Mouse (Mus musculus): ENCODE measurements around the gene Myo15. TPM values are rescaled to one million over a fixed set of nuclear protein-coding genes. Genes with fewer than 3 reads are reported as not detected.

Gene Myo15
- polyA plus RNA-seq, 1 experiment, result 0.20 TPM

- no peak for DNase-seq (ENCODE audit: extremely low spot score in 1 of 2, low spot score in 1 of 2)
Measured at GRCm38 (mm10) chr11:60495692-60496091, 26.6 kb downstream of the Myo15 start.

DNA sequence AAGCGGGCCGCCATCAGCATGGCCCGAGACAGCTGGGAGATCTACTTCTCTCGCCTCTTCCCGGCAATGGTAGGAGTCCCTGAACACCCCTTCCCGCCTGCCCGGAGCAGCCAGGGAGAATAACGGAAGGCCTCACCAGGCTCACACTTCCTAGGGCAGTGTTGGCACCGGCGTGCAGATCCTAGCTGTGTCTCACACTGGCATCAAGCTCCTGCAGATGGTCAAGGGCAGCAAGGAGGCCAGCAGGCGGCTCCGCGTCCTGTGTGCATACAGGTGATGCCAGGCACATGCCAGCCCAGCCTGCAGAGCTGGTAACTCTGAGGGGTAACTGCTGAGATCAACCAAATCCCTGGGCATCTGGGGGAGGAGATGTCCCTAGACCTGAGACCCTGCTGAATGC lies 38.1 kb downstream of the Myo15 start:
- DNase-seq (ENCODE audit: extremely low spot score in 1 of 2, low spot score in 1 of 2), result no peak

GRCm38 (mm10) chr11:60508950-60509349 lies 39.8 kb downstream of the Myo15 start:
- DNase-seq (ENCODE audit: extremely low spot score in 1 of 2, low spot score in 1 of 2), result no peak

GRCm38 (mm10) chr11:60509500-60509899 lies 40.4 kb downstream of the Myo15 start:
- DNase-seq (ENCODE audit: extremely low spot score in 1 of 2, low spot score in 1 of 2), result no peak

DNA sequence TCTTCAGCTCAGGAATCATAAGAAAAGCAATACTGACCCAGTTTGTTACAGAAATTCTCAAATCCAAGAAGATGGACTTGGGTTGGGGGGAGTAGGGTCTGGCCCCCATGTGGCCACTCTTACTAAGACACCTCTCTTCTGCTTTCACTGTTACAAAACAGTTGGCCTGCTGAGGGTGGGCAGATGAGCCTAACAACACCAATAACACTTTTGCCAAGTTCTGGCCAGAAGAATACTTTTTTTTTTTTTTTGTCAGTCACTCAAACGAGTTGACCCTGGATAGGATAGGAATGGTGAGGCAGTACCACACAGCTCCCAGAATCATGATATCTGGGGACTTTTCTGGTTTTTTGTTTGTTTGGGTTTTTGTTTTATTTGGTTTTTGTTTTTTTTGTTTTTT lies 42.8 kb downstream of the Myo15 start:
- DNase-seq (ENCODE audit: extremely low spot score in 1 of 2, low spot score in 1 of 2), result no peak

- DNase-seq (ENCODE audit: extremely low spot score in 1 of 2, low spot score in 1 of 2), result no peak
Measured at GRCm38 (mm10) chr11:60512520-60512919, 43.4 kb downstream of the Myo15 start.

DNA sequence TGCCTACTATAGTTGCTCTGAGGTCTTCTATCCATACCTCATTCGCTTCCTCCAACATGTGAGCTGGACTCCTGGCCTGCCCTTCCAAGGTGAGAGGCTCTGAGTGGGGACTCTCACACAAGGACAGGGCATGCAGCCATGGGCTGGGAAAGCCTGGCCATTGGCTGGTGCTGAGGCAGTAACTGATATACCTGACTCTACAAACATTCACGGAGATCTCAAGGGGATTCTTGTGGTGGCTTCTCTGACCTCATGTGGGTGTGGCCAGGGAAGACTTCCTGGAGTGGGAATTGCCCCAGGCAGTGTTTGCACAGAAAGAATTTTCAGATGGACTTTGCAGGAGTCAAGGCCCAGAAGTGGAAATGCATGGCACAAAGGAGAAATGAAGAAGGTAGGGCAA lies 45.8 kb downstream of the Myo15 start:
- no peak for DNase-seq (ENCODE audit: extremely low spot score in 1 of 2, low spot score in 1 of 2)

DNA sequence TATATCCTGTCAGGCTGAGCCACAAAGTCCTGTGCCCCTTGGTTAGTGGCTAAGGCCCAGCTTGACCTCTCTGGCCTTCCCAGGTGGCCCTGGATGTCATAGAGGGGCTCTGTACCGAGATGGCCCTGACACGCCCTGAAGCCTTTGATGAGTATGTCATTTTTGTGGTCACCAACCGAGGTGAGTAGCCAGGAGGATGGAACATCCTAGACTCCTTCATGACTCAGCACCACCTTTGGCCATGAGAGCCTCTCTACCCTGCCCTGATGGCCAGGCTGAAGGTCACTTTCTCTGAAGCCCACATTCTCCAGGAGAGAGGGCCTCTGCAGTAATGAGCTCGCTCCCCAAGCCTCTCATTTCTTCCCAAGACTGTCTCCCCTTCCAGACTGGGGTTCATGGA lies 49.2 kb downstream of the Myo15 start:
- no peak for DNase-seq (ENCODE audit: extremely low spot score in 1 of 2, low spot score in 1 of 2)

- DNase-seq (ENCODE audit: extremely low spot score in 1 of 2, low spot score in 1 of 2), result no peak
Measured at GRCm38 (mm10) chr11:60522027-60522426, 52.9 kb downstream of the Myo15 start.

DNA sequence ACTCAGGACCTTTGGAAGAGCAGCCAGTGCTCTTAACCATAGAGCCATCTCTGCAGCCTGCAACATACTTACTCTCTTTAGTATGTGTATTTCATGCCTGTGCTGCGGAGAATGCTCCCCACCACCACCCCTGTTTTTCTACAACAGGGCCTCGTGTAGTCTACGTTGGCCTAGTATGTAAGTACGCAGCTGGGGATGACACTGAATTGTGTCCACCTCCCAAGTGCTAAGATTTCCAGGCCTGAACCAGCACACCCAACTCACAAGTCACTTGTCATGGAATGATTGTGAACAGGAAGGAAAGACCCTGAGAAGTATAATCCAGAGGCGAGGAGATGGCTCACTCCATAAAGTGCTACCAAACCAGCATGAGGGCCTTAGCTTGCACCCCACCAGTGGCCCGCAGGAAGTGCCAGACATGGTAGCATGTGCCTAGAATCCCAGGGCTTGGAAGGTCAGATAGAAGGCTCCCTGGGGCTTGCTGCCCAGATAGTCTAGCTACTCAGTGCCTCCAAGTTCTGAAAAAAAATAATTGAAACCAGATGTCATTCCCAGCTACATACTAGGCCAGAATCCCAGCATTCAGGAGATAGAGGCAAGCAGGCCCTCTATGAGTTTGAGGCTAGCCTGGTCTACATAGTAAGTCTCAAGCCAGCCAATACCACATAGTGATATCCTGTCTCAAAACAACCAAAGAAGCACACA lies 53.7 kb downstream of the Myo15 start:
- no peak for DNase-seq (ENCODE audit: extremely low spot score in 1 of 2, low spot score in 1 of 2)

DNA sequence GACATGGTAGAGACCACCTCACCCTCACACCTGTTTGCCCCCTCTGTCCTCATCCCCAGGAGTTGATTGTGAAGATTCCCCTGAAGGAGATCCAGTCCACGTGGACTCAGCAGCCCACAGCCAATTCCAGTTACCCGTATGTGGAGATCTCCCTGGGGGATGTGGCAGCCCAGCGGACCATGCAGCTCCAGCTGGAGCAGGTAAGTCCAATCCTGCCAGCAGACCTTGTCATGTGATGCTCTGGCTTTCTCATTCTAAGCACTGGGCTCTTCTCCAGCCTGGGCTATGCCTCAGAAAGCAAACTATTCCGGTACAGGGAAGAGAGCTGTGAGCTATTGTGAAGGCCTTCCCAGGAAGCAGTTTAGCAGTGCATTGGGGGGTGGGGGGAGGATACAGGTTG lies 57.3 kb downstream of the Myo15 start:
- no peak for DNase-seq (ENCODE audit: extremely low spot score in 1 of 2, low spot score in 1 of 2)

- DNase-seq (ENCODE audit: extremely low spot score in 1 of 2, low spot score in 1 of 2), result no peak
Measured at GRCm38 (mm10) chr11:60535676-60536075, 66.5 kb downstream of the Myo15 start.

GRCm38 (mm10) chr11:60536180-60536858 lies 67.2 kb downstream of the Myo15 start, which contains the start of gene Alkbh5:
Gene Alkbh5 (plus strand): TSS chr11:60536381.
- DNase-seq (ENCODE audit: extremely low spot score in 1 of 2, low spot score in 1 of 2), result peak in 1 of 2 experiments; percentile 48

DNA sequence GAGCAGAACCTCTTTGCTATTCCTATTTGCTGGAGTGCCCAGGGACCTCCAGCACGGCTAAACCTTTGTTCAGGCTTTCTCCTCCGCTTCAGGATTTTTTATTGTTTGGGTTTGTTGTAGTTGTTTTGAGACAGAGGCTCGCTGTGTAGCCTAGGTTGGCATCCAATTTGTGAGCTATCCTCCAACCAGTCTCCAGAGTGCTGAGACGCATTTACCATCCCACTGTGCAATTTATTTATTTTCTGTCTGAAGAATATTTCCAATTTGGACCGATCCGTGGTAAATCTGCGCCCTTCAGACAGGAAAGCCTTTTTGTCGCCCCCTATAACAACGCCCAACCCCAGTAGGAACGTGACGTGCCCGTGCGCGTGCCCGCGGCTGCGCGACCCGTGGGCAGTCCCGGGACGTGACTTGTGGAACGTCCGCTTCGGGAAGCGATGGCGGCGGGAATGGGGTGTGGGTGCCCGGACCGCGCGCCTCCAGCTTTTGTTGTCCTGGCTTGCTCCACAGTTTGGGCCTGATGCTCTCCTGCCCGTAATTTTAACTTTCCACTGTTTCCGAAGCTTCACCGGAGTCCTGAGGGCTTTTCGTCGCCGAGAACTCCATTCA lies 67.8 kb downstream of the Myo15 start:
- peak in 1 of 2 experiments; percentile 92 for DNase-seq (ENCODE audit: extremely low spot score in 1 of 2, low spot score in 1 of 2)

DNA sequence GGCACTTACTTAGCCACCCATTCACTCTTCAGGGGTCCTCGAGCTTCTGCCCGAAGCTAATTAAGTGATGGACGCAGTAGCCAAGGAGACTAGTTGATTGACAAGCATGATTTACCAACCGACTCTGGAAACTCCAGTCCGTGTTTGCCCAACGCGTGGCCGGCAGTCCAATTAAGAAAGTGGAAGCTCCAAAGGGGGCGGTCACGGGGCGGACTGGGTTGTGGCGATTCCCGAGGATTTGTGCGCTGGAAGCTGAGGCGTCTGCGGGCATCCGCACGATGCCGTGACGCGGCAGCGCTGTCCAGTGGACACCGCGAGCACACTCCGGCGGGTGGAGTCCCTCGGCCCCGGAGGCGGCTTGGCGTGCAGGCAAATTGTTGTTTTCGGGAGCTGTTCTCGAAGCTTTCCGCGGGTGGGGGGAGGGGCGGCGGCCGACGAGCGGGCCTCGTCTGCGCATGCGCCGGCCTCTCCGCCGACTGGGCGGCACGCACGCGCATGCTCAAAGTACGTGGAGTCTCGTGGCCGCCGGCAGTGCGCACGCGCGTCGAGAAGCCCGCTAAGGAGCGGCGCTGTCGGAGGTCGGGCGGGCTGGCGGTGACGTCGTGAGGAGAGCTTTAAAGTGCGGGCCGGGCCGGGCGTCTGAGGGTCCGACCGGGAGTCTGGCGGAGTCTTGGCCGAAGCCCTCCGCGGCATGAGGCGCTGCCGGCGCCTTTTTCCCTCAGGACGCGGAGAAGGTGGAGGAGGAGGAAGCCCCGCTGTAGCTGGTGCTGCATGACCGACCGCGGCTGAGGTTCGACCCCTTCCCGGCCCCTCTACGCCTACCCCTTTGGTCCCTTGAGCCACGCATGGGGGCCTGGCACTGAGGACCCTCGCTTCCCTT lies 68.6 kb downstream of the Myo15 start:
- peak; percentile 97 to 98 for DNase-seq (ENCODE audit: extremely low spot score in 1 of 2, low spot score in 1 of 2)

GRCm38 (mm10) chr11:60538371-60539281 lies 69.5 kb downstream of the Myo15 start:
- peak in 1 of 2 experiments; percentile 19 for DNase-seq (ENCODE audit: extremely low spot score in 1 of 2, low spot score in 1 of 2)

DNA sequence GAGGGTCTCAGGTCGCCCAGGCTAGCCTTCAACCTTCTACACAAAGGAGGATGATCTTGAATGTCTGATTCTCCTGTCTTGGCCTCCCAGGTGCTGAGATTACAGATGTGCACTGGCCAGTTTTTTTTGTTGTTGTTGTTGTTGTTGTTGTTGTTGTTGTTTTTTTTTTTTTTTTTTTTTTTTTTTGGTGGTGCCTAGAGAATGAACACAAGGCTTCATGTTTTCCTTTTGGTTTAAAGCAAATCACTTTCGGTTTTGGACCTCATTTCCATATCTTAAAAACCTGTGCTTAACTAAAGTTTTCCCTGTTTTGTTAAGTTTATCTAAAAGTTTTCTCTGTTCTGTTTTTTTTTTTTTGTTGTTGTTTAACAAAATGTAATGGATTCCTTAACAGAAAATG lies 70.4 kb downstream of the Myo15 start:
- no peak for DNase-seq (ENCODE audit: extremely low spot score in 1 of 2, low spot score in 1 of 2)

DNA sequence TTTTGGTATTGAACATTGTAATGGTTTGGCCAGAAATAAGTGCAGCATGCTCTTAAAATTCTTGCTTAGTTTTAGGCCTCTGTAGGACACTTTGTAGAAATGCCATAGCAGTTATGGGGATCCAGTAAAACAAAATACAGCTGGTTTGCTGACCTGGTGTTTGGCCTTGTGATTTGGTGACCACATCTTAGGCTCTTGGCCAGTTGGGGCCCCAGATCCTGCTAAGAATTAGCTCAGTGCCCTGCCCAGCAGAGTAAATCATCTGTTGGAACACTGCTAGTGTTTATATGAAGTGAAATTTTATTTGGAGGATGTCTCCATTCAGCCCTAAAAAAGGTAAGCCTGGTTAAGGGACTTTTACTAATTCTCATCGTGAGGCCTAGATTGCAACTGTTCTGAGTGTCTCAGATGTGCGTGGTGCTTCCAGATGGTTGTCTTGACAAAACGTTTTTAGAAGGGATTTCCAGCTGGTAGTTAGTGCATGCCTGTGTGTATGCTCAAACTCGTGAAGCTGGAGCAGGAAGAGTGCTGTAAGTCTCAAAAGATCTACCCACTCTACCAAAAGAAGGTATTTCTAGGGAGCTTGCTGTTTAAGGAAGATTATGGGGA lies 71.0 kb downstream of the Myo15 start:
- peak in 1 of 2 experiments; percentile 59 for DNase-seq (ENCODE audit: extremely low spot score in 1 of 2, low spot score in 1 of 2)

DNA sequence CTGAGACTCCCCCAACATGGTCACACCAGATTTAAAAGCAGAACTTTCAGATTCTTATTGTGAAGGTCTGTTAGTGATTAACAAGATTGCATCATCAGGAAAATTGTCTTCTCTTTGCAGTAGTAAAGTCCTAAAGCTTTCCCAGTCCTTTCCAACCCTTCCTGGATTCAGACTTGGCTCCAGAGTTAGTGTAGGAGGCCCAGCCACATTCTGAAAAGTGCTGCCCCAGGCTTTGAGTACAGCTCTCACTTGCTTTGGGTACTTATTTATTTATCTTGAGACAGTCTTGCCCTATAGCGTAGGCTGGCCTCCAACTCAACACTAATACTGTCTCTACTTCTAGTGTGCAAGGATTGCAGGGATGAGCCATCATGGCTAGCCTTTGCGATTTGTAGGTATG lies 71.6 kb downstream of the Myo15 start:
- DNase-seq (ENCODE audit: extremely low spot score in 1 of 2, low spot score in 1 of 2), result no peak

All from frontal cortex, adult 2 months (tissue).